Mouse (Mus musculus) spleen, adult 18-20 months (tissue): ENCODE measurements at regions not wholly inside any gene's neighbourhood (a gene's known extent, or its start where the extent isn't known, plus 50 kb on each side); places are given as distances from the start of the nearest gene placed in this dataset.

Experiments used
- DNase-seq, 2 experiments: peaks; one replicate each; pipeline ENCODE4 v3.0.0; 2022; ENCODE audit warnings: mixed read lengths in 2 of 2

DNA sequence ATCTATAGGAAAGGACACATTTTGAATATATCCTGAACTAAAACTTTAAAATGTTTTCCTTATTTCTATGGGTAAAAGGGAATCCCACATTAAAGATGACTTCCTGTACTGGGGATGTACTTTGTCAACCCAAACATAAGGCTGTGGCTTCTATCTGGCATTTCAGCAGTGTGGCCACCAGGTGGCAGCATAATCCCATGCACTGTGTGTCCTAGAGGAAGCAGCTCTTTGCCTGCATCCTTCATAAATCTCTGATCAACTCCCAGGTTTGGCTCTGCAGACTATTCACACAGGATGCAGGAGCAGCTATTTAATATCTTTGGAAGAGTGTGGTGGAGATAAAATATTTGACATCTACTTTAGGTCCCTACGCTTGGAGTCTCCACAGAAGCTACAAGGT lies 59.1 kb downstream of the Bmp15 start:
- peak in 1 of 2 experiments; percentile 24 for DNase-seq

DNA sequence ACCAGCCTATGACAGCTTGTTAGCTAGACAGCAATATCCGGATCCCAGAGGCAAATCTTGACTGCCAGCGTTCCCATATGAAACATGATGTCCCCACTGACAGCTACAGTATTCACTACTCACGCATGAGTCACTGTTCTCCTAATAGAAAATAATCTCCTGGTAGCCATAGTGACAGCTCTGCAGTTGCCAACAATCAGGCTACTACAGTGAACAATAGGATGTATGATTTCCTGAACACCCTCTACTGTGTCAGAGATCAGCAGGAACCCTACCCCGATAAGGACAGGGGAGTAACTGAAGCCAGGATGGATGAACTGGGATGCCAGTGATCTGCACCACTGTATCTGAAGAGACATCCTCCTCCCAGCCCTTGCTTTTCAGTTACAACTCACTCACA lies 62.0 kb downstream of the Bmp15 start:
- DNase-seq: no peak

DNA sequence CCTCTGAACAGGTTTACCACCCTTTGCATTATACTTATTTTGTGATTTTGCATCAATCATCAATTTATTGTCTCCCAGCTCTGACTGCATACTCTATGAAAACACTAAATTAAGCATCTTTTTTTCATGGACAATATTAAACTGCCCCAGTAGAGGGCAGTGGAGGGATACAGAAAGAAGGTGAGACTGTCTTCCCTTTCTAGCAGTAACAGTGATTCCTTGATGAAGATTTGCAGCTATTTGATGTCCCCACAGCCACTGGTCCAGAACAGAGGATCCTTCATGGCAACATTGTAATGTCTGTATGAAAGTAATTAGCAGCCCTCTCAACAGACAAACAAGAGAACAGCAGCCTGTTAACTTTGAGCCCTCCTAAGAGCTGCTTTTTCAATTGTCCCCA lies 66.5 kb downstream of the Bmp15 start:
- no peak for DNase-seq

DNA sequence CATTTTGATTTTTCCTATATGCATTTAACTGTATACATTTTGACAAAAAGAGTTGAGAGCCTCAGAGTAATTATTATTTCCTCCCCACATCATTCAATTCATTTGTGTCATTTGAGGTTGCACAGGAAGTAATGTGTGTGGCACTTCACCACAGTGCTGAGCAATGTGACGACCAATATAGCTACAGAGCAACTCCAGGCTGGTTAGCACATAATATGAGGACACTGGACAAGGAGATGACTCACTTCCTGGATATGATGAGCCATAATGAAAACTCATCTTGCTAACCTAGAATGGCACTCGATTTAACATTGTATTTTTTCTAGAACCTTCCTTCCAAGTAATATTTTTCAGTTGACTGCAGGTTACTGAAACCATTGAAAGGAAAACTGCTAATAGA lies 67.6 kb downstream of the Bmp15 start:
- no peak for DNase-seq
